Mouse (Mus musculus) regulatory T cell (primary cell): ENCODE measurements around the gene Ccdc163.

ENCODE experiments used
- in situ Hi-C: fragments of 300-600 bp; cut with MboI, MseI; formaldehyde crosslinking; loops from one replicate; pipeline ENCODE4 v1.15.1; 2025; ENCODE audit warnings: high pct_unique_total_duplicates

Ccdc163 gene

GRCm38 (mm10) chr4:116700964-116701363 lies 7.3 kb upstream of the Ccdc163 start:
- in situ Hi-C loops = no loop called here

GRCm38 (mm10) chr4:116703804-116704203 lies 4.5 kb upstream of the Ccdc163 start:
- in situ Hi-C loops = no loop called here

- in situ Hi-C loops = no loop called here
Measured at GRCm38 (mm10) chr4:116707666-116708065, 643 bp upstream of the Ccdc163 start.

GRCm38 (mm10) chr4:116708791-116709390 lies 582 bp downstream of the Ccdc163 start:
- in situ Hi-C loops = no loop called here

GRCm38 (mm10) chr4:116710154-116710553 lies 1.8 kb downstream of the Ccdc163 start:
- in situ Hi-C loops = no loop called here

GRCm38 (mm10) chr4:116712536-116712935 lies 4.2 kb downstream of the Ccdc163 start:
- in situ Hi-C loops = no loop called here

GRCm38 (mm10) chr4:116719396-116719795 lies 11.1 kb downstream of the Ccdc163 start:
- in situ Hi-C loops = no loop called here

- in situ Hi-C loops = loop anchor here (5.0 kb wide), 1 partner anchor 67 kb away; no protein-coding TSS in a partner anchor
Measured at GRCm38 (mm10) chr4:116720343-116721097, 12.2 kb downstream of the Ccdc163 start, which contains the start of gene Tesk2. Gene Tesk2 (plus strand): TSS chr4:116720948.

- in situ Hi-C loops = loop anchor here (5.0 kb wide), 1 partner anchor 66 kb away; no protein-coding TSS in a partner anchor
Measured at GRCm38 (mm10) chr4:116721098-116721628, 12.9 kb downstream of the Ccdc163 start.

- in situ Hi-C loops = loop anchor here (5.0 kb wide), 1 partner anchor 65 kb away; no protein-coding TSS in a partner anchor
Measured at GRCm38 (mm10) chr4:116722230-116722629, 13.9 kb downstream of the Ccdc163 start.

GRCm38 (mm10) chr4:116725444-116725843 lies 17.1 kb downstream of the Ccdc163 start:
- in situ Hi-C loops = no loop called here

- in situ Hi-C loops = no loop called here
Measured at GRCm38 (mm10) chr4:116727401-116727800, 19.1 kb downstream of the Ccdc163 start.

GRCm38 (mm10) chr4:116729532-116729931 lies 21.2 kb downstream of the Ccdc163 start:
- in situ Hi-C loops = no loop called here

- in situ Hi-C loops = no loop called here
Measured at GRCm38 (mm10) chr4:116731077-116731476, 22.8 kb downstream of the Ccdc163 start.

- in situ Hi-C loops = no loop called here
Measured at GRCm38 (mm10) chr4:116732355-116732754, 24.0 kb downstream of the Ccdc163 start.

GRCm38 (mm10) chr4:116734996-116735395 lies 26.7 kb downstream of the Ccdc163 start:
- in situ Hi-C loops = no loop called here

- in situ Hi-C loops = no loop called here
Measured at GRCm38 (mm10) chr4:116738972-116739751, 30.9 kb downstream of the Ccdc163 start.

GRCm38 (mm10) chr4:116749750-116750149 lies 41.4 kb downstream of the Ccdc163 start:
- in situ Hi-C loops = no loop called here

GRCm38 (mm10) chr4:116761914-116762313 lies 53.6 kb downstream of the Ccdc163 start:
- in situ Hi-C loops = no loop called here

- in situ Hi-C loops = no loop called here
Measured at GRCm38 (mm10) chr4:116764001-116764400, 55.7 kb downstream of the Ccdc163 start.

- in situ Hi-C loops = no loop called here
Measured at GRCm38 (mm10) chr4:116768510-116768909, 60.2 kb downstream of the Ccdc163 start.

GRCm38 (mm10) chr4:116769060-116769459 lies 60.8 kb downstream of the Ccdc163 start:
- in situ Hi-C loops = no loop called here
